Mouse (Mus musculus): ENCODE data around the gene Spata17.

- no peak for TF ChIP-seq CTCF (IDR thresholded peaks at IDR 0.05; ENCODE audit: low read depth)
- TF ChIP-seq EP300 (IDR thresholded peaks at IDR 0.05; ENCODE audit: low read depth) = no peak
Observed at GRCm38 (mm10) chr1:187020011-187020410, 195.3 kb downstream of the Spata17 start.

All from liver, embryonic 14.5 days (tissue).